Mouse (Mus musculus) lung, postnatal 0 days (tissue): ENCODE results near the gene Pycard. TPM values are rescaled to one million over a fixed set of nuclear protein-coding genes. Genes with fewer than 3 reads are reported as not detected.
"Not testable (repeated sequence)": the region's sequence is repeated elsewhere in the genome, so short reads cannot be mapped to it uniquely, and the experiment has no call there.

Experiments used
- ATAC-seq: fragments of 200-750 bp; cut with Nextera tagmentation; 2 replicates; pipeline ENCODE4 v1.8.0; 2017; ENCODE audit warnings: moderate library complexity
- DNase-seq: peaks from one replicate; pipeline ENCODE4 v3.0.0-alpha.2; 2016; ENCODE audit warnings: low spot score
- H3K27ac ChIP-seq: fragments of 300-500 bp; sonication (generic); 2 replicates; pipeline ENCODE4 v1.5.1; 2014; ENCODE audit warnings: antibody characterized with exemption, mild to moderate bottlenecking, low read length, mixed read lengths
- H3K27me3 ChIP-seq: fragments of 300-500 bp; sonication (generic); replicated peaks from 2 replicates; pipeline ENCODE4 v1.6.1; 2014; ENCODE audit warnings: low read length, mixed read lengths; ENCODE audit not compliant: insufficient read depth
- H3K36me3 ChIP-seq: fragments of 300-500 bp; sonication (generic); 2 replicates; pipeline ENCODE4 v1.6.1; 2014; ENCODE audit warnings: low read length, mixed read lengths; ENCODE audit not compliant: insufficient read depth
- H3K4me1 ChIP-seq: fragments of 300-500 bp; sonication (generic); 2 replicates; pipeline ENCODE4 v1.6.1; 2014; ENCODE audit warnings: antibody characterized with exemption, low read depth, low read length, mixed read lengths; ENCODE audit not compliant: insufficient read depth
- H3K4me2 ChIP-seq: fragments of 300-500 bp; sonication (generic); replicated peaks from 2 replicates; pipeline ENCODE4 v1.6.1; 2014; ENCODE audit warnings: low read depth, mild to moderate bottlenecking, low read length, moderate library complexity, mixed read lengths
- H3K4me3 ChIP-seq: fragments of 300-500 bp; sonication (generic); 2 replicates; pipeline ENCODE4 v1.5.1; 2014; ENCODE audit warnings: low read depth, low read length
- H3K9ac ChIP-seq: fragments of 300-500 bp; sonication (generic); replicated peaks from 2 replicates; pipeline ENCODE4 v1.6.1; 2014; ENCODE audit warnings: low read depth, mild to moderate bottlenecking
- H3K9me3 ChIP-seq: fragments of 300-500 bp; sonication (generic); 2 replicates; pipeline ENCODE4 v1.6.1; 2016; ENCODE audit warnings: low read length, mixed read lengths
- CTCF ChIP-seq: IDR thresholded peaks from 2 replicates; pipeline ENCODE4 v1.5.1; 2016; ENCODE audit warnings: antibody characterized with exemption, mild to moderate bottlenecking
- EP300 ChIP-seq: IDR thresholded peaks from 2 replicates; pipeline ENCODE4 v1.6.1; 2016; ENCODE audit warnings: antibody characterized with exemption, mild to moderate bottlenecking, control low read depth
- whole genome bisulfite sequencing: fragments of 180-500 bp; shearing (Covaris S2); extraction: QIAGEN DNeasy Blood & Tissue Kit; methylation state at CpG from one replicate; pipeline ENCODE4 v1.1.7; 2014; 5-methylcytosine and 5-hydroxymethylcytosine counted together
- polyA plus RNA-seq: library from polyadenylated mRNA; unstranded; fragments of >200 nt; fragmentation: Nextera tagmentation; extraction: Ambion mirVana; gene quantifications from 2 replicates; pipeline ENCODE4 v1.2.1, GENCODE M21; 2015

Gene Pycard
- polyA plus RNA-seq, 1 experiment from 2014 or later, result 33.7 TPM

- WGBS, result 64% methylated on average over 6 of the region's 6 CpGs
- no peak for DNase-seq
Observed at GRCm38 (mm10) chr7:128016650-128017049, 23.0 kb upstream of the Pycard start.

GRCm38 (mm10) chr7:128016134-128016533 lies 22.5 kb upstream of the Pycard start:
- not testable (repeated sequence) for H3K27ac ChIP-seq

More at GRCm38 (mm10) chr7:128016650-128017049, 23.0 kb upstream of the Pycard start:
- H3K4me3 ChIP-seq, result no peak overlapping the region
- no peak overlapping the region for H3K27ac ChIP-seq
- no peak overlapping the region for H3K4me2 ChIP-seq
- H3K4me1 ChIP-seq, result no peaks in the 10 kb centered on the region
- TF ChIP-seq CTCF (no peak), EP300 (no peak)
- no peaks in the 10 kb centered on the region for H3K27me3 ChIP-seq
- ATAC-seq, result no peak
- no peaks in the 10 kb centered on the region for H3K9me3 ChIP-seq
- no peaks in the 10 kb centered on the region for H3K36me3 ChIP-seq
- H3K9ac ChIP-seq, result no peak overlapping the region

GRCm38 (mm10) chr7:128013116-128013515 lies 19.4 kb upstream of the Pycard start:
- H3K9me3 ChIP-seq, result no peaks in the 10 kb centered on the region
- no peaks in the 10 kb centered on the region for H3K4me1 ChIP-seq
- DNase-seq (no peak), ATAC-seq (no peak)
- no peak overlapping the region for H3K9ac ChIP-seq
- TF ChIP-seq EP300, result no peak
- TF ChIP-seq CTCF, result no peak
- H3K4me2 ChIP-seq, result no peak overlapping the region
- no peaks in the 10 kb centered on the region for H3K27me3 ChIP-seq
- H3K36me3 ChIP-seq, result no peaks in the 10 kb centered on the region
- no peak overlapping the region for H3K4me3 ChIP-seq
- 90% methylated on average over 13 of the region's 13 CpGs for WGBS
- no peak overlapping the region for H3K27ac ChIP-seq

More at GRCm38 (mm10) chr7:128016134-128016533, 22.5 kb upstream of the Pycard start:
- not testable (repeated sequence) for H3K9ac ChIP-seq, ATAC-seq, H3K9me3 ChIP-seq, DNase-seq, H3K27me3 ChIP-seq, H3K4me1 ChIP-seq, H3K4me3 ChIP-seq, H3K4me2 ChIP-seq, H3K36me3 ChIP-seq
- WGBS, result 55% methylated on average over 5 of the region's 5 CpGs

GRCm38 (mm10) chr7:128012136-128012780 lies 18.6 kb upstream of the Pycard start:
- Histone ChIP-seq H3K4me3 (no peak overlapping the region), H3K36me3 (no peaks in the 10 kb centered on the region), H3K4me2 (no peak overlapping the region), H3K27ac (no peak overlapping the region), H3K9ac (no peak overlapping the region), H3K27me3 (no peaks in the 10 kb centered on the region), H3K9me3 (no peaks in the 10 kb centered on the region), H3K4me1 (no peaks in the 10 kb centered on the region)
- ATAC-seq (no peak), DNase-seq (no peak)
- no peak for TF ChIP-seq CTCF
- WGBS, result 81% methylated on average over 13 of the region's 13 CpGs

GRCm38 (mm10) chr7:128009715-128010340 lies 16.2 kb upstream of the Pycard start:
- Histone ChIP-seq H3K27me3 (no peaks in the 10 kb centered on the region), H3K9me3 (no peaks in the 10 kb centered on the region), H3K4me2 (no peak overlapping the region; the same call in 1 of the 2 replicates), H3K9ac (no peak overlapping the region), H3K27ac (no peak overlapping the region), H3K4me1 (no peaks in the 10 kb centered on the region), H3K36me3 (no peaks in the 10 kb centered on the region), H3K4me3 (no peak overlapping the region)
- no peak for TF ChIP-seq EP300
- TF ChIP-seq CTCF, result no peak
- DNase-seq (no peak), ATAC-seq (0 out of 2 replicates have a peak, but pooled peaks have one; percentile 19)
- 47% methylated on average over 40 of the region's 40 CpGs for WGBS

GRCm38 (mm10) chr7:128006193-128006592 lies 12.5 kb upstream of the Pycard start:
- 62% methylated on average over 7 of the region's 7 CpGs for WGBS
- H3K9me3 ChIP-seq, result no peaks in the 10 kb centered on the region
- ATAC-seq (no peak), DNase-seq (no peak)
- no peaks in the 10 kb centered on the region for H3K36me3 ChIP-seq
- no peak overlapping the region for H3K27ac ChIP-seq
- TF ChIP-seq CTCF (no peak), EP300 (no peak)
- no peak overlapping the region for H3K4me2 ChIP-seq
- no peak overlapping the region for H3K9ac ChIP-seq
- no peaks in the 10 kb centered on the region for H3K27me3 ChIP-seq
- 0 out of 2 replicates have a peak, but pooled peaks cover 4% of the 10 kb centered on the region for H3K4me1 ChIP-seq
- H3K4me3 ChIP-seq, result no peak overlapping the region
